Mouse (Mus musculus) c-Kit-positive CD71-negative TER-119-negative erythroid progenitor cells, embryonic 14.5 days (primary cell): ENCODE measurements around the gene Fam169b.

ENCODE experiments used
- DNase-seq: peaks from one replicate; pipeline ENCODE4 v3.0.0-alpha.2; 2013; ENCODE audit warnings: low read depth

Fam169b gene

GRCm38 (mm10) chr7:68408611-68409010, 135.0 kb downstream of the Fam169b start:
- no peak for DNase-seq
